Mouse (Mus musculus) activated CD4-positive, CD25-positive, alpha-beta regulatory T cell, adult 4 months (primary cell): Measurements from ENCODE around the gene Wfdc12. TPM values are rescaled to one million over a fixed set of nuclear protein-coding genes. Genes with fewer than 3 reads are reported as not detected.
"Not testable (repeated sequence)": the region's sequence is repeated elsewhere in the genome, so short reads cannot be mapped to it uniquely, and the experiment has no call there.

ENCODE experiments used
- ATAC-seq: one replicate; pipeline ENCODE4 v1.8.0; 2017
- polyA plus RNA-seq, 2 experiments: library from polyadenylated mRNA; unstranded; fragments of 100-300 nt; shearing (Covaris generic); gene quantifications; one replicate each; pipeline ENCODE4 v1.2.1; 2017

Gene Wfdc12
- polyA plus RNA-seq = not detected

DNA sequence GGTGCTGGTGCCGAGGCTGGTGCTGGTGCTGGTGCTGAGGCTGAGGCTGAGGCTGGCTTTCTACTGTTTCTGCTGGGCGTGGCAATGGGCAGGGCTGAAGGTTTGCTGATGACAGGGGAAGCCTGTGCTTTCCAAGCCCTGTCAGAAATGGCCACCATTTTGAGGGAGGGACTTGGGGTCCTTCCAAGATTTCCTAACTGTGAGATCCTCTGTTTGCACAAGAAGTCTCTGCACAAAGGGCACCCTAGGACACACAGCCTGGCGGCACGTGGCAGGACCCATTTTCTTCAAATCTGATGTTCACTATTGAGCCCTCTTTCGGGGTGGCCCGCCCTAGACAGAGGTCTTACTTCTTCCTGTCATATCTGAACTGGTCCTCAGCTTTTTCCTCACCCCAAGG lies at the start of gene Wfdc12:
Gene Wfdc12, minus strand, starts transcription at position 33 of the 400 bp plus-strand sequence.
- no peak for ATAC-seq

DNA sequence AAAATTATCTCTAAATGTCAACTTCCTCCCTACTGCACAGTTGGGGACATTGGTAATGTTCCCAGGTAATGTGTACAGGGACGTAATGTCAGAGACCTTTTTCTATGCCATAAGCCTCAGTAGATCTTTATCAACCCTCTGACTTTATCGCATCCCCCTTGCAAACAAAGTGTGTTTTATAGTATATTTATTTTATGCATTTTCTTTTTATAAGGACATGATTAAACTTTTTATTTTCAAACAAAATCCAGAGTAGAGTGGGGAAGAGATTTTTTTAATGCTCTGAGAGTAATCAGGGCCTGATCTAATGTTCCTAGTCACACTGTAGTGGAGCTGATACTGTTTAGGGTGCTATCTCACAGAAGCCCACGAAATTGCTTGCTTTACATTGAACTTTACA lies 48.0 kb upstream of the Wfdc12 start, which contains the start of gene Svs2:
Gene Svs2, minus strand, starts transcription at position 101 of the 400 bp plus-strand sequence.
- ATAC-seq = no peak

- ATAC-seq = no peak
These were observed 42.3 kb upstream of the Wfdc12 start for GRCm38 (mm10) chr2:164232671-164233070.

- ATAC-seq = no peak
These were observed 38.1 kb upstream of the Wfdc12 start for GRCm38 (mm10) chr2:164228361-164229070.

DNA sequence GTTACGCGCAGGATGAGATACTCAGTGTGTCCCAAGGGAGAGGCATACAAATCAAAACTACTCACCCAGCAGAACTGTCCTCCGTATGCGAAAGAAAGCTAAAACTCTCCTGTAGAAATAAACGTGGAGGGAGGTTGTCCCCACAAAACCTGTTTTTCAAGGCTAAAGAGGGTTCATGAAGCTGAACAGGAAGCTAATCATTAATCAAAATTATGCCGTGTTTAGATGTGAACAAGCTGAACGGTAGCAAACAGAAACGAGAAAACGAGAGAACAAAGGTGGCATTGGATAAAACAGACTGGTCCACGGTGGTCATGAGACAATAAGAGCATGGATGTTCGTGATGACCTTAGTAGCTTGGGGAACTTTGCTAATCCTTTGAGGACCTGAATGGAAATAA lies 31.1 kb upstream of the Wfdc12 start, which contains the start of gene Wfdc15b:
Gene Wfdc15b, minus strand, starts transcription at position 139 of the 400 bp plus-strand sequence.
- no peak for ATAC-seq

DNA sequence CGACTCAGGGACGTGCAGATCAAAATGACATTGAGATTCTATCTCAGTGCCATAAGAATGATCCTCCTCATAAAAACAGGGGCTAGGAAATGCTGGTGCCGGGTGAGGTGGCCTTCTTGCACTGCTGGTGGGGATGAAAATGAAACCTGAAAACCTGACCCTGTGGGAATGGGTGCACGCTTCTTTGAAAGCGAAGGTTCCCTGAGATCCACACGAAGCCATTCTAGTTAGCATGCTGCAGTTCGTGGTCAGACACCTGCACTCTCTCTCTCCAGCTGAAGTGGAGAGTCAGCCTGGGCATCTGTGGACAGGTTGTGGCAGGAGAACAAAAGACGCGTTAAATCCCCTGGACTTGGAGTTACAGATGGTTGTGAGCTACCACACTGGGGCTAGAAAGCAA lies 28.9 kb upstream of the Wfdc12 start:
- ATAC-seq = no peak

DNA sequence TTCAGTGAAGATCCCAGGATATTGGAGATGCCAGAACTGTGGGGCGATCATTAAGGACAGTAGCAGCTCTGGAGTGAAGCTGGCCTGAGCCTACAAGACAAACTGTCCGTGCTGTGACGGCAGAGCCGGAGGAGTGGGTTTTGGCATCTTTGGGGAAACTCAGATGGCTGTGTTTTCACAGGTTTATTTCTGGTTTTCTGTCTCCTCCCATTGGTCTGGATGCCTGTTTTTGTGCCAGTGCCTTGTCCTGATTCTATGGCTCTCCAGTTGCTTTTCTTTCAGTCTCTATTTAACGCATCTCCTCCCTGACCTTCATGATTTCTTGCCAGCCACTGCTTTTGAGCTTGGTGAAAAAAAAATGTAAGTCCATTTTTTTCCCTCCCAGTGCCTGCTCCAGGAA lies 22.3 kb upstream of the Wfdc12 start:
- ATAC-seq = no peak

DNA sequence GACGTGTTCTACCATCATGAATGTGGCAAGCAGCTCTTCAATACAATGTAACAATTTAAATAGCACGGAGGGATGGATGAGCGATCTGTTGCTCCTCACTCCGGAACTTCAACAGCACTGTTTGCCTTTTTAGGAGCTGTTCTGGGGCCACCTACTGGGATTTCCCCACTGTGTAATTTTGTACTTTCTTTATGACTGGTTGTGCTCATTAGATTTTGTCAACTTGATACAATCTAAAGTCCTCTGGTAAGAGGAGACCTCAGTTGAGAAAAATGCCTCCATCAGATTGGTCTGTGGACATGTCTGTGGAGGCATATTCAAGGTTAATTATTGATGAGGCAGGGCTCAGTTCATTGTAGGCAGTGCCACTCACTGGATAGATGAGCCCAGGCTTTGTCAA lies 20.5 kb upstream of the Wfdc12 start:
- ATAC-seq = peak; percentile 52

DNA sequence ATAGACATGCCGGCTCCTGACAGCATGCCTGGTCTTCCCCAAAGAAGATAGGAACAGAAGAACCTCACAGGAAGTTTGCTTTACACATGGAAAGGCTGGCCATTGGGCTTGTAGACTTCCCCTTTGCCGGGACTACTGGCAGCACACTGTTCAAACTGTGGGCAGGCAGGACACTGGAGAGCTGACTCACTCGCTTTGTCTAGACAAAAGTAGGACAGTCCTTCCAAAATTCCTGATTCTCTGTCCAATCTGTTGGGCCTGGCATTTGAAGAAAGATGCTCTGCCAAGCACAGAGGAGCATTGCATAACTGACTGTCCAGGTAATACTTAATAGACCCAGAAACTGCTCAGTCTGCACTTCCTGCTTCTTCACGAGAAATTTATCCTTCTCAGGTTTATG lies 16.3 kb upstream of the Wfdc12 start:
- no peak for ATAC-seq

- ATAC-seq = not testable (repeated sequence)
These were observed 15.6 kb upstream of the Wfdc12 start for GRCm38 (mm10) chr2:164206011-164206410.

GRCm38 (mm10) chr2:164199626-164200327 lies 9.4 kb upstream of the Wfdc12 start, which contains the start of gene Wfdc15a:
Gene Wfdc15a (minus strand): TSS chr2:164200130.
- ATAC-seq = no peak

DNA sequence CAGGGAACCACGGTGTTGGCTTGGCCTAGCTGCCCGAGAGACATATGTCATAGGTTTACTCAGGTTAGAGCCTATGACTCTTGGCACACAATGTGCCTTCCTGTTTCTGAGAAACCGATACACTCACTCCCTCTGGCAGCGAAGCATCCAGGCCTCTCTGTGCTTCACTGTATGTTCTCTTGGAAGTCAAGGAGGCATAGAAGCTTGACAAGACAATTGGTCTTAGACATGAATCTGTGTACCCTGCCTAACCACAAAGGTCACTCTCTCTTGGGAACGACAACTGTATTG lies 6.2 kb upstream of the Wfdc12 start:
- no peak for ATAC-seq

DNA sequence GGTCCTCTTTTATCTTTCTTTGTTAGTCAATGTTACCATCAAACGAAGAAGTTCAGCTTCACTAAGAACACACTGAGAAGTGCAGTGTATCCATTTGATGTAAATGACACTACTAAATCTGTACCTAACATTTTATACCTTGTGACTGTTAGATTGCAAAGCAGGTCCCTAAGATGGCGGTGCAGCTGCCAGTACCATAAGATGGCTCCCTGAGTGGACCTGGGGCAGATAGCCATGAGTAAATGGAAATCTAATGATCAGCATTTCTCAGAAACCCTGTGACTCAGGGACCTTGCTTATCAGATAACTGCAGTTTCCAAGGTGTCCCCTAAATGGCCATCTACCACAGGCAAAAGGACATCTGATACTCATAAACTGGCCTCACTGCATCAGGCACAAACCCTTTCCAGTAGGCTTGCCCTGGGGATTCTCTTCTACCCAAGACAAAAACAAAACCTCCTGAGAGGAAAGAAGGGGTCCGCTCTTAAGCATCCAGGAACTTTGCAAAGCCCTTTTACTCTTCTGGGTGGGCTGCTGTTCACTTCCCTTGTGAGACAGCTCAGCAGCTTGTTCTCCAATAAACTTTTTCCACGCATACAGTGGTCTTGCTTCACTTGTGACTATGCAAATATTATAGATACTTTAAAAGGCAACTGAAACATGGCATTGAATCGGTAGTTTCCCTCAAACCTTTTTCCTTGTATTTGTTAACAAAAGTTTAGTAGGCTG lies 5.7 kb upstream of the Wfdc12 start:
- ATAC-seq = no peak

DNA sequence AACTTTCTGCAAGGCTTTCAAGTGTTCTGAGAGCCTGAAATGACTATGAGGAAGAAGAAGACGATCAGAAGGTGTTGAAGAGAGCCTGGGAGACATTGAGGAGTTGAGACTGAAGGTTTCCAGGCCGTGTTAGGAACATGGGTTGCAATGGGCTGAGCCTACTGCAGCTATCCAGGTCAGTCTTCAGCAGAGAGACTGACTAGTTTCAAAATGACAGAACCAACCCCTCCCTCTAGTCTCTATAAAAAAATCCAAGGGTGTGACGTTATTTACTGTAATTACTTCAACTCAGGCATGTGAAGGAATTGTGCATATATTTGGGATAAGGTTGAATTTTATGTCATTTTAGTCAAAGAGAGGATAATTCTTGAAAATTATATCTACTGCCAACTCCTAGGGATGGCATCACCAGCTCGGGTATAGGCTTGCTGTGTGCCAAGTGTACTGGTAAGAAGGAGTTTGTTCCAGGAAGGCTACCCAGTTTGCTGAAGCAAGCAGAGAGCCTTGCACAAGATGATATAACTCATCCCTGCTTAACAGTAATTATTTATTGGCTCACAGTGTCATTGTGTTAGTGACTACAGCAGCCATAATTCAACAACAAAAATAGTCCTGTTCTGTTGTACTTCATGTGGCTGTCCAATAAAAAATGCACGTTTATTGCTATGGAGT lies 4.7 kb upstream of the Wfdc12 start:
- no peak for ATAC-seq

DNA sequence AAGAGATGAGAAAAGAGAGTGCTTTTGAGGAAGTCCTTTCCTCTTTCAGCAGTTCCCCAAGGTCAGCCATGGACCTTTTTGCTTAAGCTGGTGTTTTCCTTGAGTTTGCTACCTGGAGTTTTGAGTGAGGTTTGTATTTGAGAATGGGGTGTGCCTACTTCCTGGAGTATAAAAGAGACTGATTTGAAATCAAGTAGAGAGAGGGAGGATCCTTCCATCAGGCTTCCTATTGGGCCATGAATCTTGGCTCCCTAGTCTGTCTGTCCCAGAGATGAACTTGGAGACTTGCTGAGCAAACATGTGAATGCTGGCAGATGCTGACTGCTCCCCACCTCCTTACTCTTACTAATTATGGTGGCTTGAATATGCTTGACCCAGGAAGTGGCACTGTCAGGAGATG lies 1.9 kb upstream of the Wfdc12 start:
- no peak for ATAC-seq

DNA sequence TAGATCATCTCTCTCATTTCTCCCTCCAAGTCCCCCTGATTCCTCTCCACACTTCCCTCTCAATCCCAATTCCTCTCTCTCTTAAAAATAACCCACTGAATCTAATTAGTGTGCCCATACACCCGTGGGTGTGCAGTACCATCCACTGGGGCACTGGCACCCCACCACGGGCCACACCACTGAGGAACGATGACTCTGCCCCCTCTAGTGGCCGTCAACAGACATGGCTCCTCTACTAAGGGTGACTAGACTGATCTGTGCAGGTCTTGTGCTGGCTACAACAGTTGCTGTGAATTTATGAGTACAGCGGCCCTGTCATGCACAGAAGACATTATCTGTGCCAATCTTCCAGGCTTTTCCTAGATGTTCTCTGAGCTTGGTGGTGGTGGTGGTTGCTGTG lies 1.7 kb downstream of the Wfdc12 start:
- no peak for ATAC-seq

- no peak for ATAC-seq
These were observed 6.2 kb downstream of the Wfdc12 start for GRCm38 (mm10) chr2:164184145-164184719.

GRCm38 (mm10) chr2:164183340-164183739 lies 7.1 kb downstream of the Wfdc12 start:
- ATAC-seq = no peak

DNA sequence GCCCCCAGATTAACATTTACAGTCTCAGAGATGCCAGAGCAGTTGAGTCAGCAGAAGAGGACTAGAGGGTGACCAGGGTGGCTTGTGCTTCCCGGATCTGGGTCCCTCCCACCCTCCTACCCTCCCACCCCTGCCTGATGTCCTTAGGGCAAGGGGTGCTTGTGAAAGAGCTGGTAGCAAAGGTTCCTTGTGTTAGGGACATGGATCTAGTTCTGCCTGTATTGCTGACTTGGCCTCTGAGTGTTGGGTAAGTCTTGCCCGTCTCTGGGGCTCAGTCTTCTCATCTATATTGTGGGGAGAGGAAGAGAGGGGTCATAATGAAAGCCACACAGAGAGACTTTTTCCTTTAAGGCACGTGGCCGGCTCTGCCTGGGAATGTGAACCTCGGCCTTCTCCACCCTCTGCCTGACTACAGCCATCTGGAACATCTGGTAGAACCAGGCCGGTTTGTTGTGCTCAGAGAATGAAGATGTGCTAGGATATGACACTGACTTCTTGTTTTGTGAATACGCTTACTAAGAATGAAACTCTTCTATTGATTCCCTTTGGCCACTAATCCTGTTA lies 7.6 kb downstream of the Wfdc12 start, which contains the start of gene Wfdc5:
Gene Wfdc5, minus strand, starts transcription at position 51 of the 564 bp plus-strand sequence.
- no peak for ATAC-seq

GRCm38 (mm10) chr2:164180770-164181169 lies 9.6 kb downstream of the Wfdc12 start:
- ATAC-seq = no peak

DNA sequence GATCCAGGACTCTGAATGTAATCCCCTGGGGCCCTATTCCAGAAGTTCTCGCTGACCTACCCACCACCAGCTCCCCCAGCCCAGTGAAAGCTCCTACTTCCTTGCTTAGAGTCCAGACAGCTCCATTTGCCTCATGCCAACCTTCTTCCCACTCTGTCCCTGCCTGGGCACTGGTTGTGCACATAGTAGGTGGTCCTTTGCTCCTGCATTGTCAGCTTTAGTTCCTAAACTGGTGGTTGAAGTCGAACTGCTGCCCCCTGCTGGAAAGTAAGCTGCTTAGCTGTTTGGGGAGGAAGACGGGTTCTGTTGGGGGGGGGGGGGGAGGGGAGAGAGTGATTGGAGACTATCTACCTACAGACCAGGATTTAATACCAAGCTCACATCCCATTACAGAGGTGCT lies 10.3 kb downstream of the Wfdc12 start:
- no peak for ATAC-seq

DNA sequence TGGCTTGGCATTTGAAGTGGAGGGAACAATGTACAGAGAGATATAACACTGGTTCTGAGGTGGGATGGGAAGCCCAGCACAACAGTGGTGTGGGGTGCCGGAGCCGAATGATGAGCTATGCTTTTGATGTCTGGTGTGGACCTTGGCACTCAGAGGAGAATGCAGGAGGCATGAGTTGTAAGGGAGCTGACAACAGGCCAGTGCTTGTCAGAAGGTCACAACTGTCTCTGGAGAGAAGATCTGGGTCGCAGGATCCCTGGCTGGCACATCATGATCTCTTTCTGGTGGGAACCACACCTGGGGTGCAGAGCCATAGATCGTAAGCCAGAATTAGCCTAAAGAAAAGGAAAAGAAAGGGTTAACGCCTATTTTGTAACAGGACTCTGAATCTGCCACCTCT lies 12.6 kb downstream of the Wfdc12 start:
- ATAC-seq = no peak
